Mouse (Mus musculus) cerebellum, postnatal 10 days (tissue): ENCODE measurements around the gene Ldlrad2.
"Not testable (repeated sequence)": the region's sequence is repeated elsewhere in the genome, so short reads cannot be mapped to it uniquely, and the experiment has no call there.

Experiments used
- DNase-seq, 2 experiments: peaks; one replicate each; pipeline ENCODE4 v3.0.0; 2021; ENCODE audit warnings: mixed read lengths in 2 of 2

The Ldlrad2 gene

GRCm38 (mm10) chr4:137574469-137574868 lies at the start of gene Ldlrad2:
Gene Ldlrad2 (minus strand): TSS chr4:137574569.
- no peak for DNase-seq

- no peak for DNase-seq
Measured at GRCm38 (mm10) chr4:137622847-137623246, 48.5 kb upstream of the Ldlrad2 start.

- no peak for DNase-seq
Measured at GRCm38 (mm10) chr4:137610256-137610655, 35.9 kb upstream of the Ldlrad2 start.

- no peak for DNase-seq
Measured at GRCm38 (mm10) chr4:137609702-137610101, 35.3 kb upstream of the Ldlrad2 start.

- DNase-seq, result no peak
Measured at GRCm38 (mm10) chr4:137609281-137609680, 34.9 kb upstream of the Ldlrad2 start.

GRCm38 (mm10) chr4:137607023-137607422 lies 32.7 kb upstream of the Ldlrad2 start:
- no peak for DNase-seq

GRCm38 (mm10) chr4:137603449-137604171 lies 29.2 kb upstream of the Ldlrad2 start:
- DNase-seq, result no peak

- no peak for DNase-seq
Measured at GRCm38 (mm10) chr4:137598577-137598976, 24.2 kb upstream of the Ldlrad2 start.

- no peak for DNase-seq
Measured at GRCm38 (mm10) chr4:137597098-137597630, 22.8 kb upstream of the Ldlrad2 start.

- peak in 1 of 2 experiments; percentile 54 for DNase-seq
Measured at GRCm38 (mm10) chr4:137594496-137595270, 20.3 kb upstream of the Ldlrad2 start.

GRCm38 (mm10) chr4:137593601-137594495 lies 19.5 kb upstream of the Ldlrad2 start, which contains the start of gene Usp48:
Gene Usp48 (plus strand): TSS chr4:137593755.
- DNase-seq, result peak; percentile 100

- peak; percentile 52 to 56 for DNase-seq
Measured at GRCm38 (mm10) chr4:137590961-137591360, 16.6 kb upstream of the Ldlrad2 start.

GRCm38 (mm10) chr4:137589586-137589985 lies 15.2 kb upstream of the Ldlrad2 start:
- no peak for DNase-seq

- not testable (repeated sequence) for DNase-seq
Measured at GRCm38 (mm10) chr4:137589095-137589494, 14.7 kb upstream of the Ldlrad2 start.

GRCm38 (mm10) chr4:137581815-137582214 lies 7.4 kb upstream of the Ldlrad2 start:
- peak; percentile 33 to 34 for DNase-seq

- no peak for DNase-seq
Measured at GRCm38 (mm10) chr4:137580299-137580698, 5.9 kb upstream of the Ldlrad2 start.

GRCm38 (mm10) chr4:137579789-137580188 lies 5.4 kb upstream of the Ldlrad2 start:
- DNase-seq, result no peak

GRCm38 (mm10) chr4:137578181-137578845 lies 3.9 kb upstream of the Ldlrad2 start:
- DNase-seq, result peak; percentile 80 to 81

GRCm38 (mm10) chr4:137577486-137577885 lies 3.1 kb upstream of the Ldlrad2 start:
- DNase-seq, result no peak

GRCm38 (mm10) chr4:137569873-137570272 lies 4.5 kb downstream of the Ldlrad2 start:
- no peak for DNase-seq

- no peak for DNase-seq
Measured at GRCm38 (mm10) chr4:137556673-137557210, 17.6 kb downstream of the Ldlrad2 start.

- peak; percentile 52 to 62 for DNase-seq
Measured at GRCm38 (mm10) chr4:137553466-137553865, 20.9 kb downstream of the Ldlrad2 start.
